Mouse (Mus musculus): ENCODE measurements around the gene Cldn13.
A peak's percentile ranks its signal among the peaks of the same experiment; 100 is the strongest.

Cldn13 gene

GRCm38 (mm10) chr5:134891552-134891951 is 23.8 kb downstream of the Cldn13 start:
- DNase-seq (ENCODE audit: low spot score) = no peak

DNA sequence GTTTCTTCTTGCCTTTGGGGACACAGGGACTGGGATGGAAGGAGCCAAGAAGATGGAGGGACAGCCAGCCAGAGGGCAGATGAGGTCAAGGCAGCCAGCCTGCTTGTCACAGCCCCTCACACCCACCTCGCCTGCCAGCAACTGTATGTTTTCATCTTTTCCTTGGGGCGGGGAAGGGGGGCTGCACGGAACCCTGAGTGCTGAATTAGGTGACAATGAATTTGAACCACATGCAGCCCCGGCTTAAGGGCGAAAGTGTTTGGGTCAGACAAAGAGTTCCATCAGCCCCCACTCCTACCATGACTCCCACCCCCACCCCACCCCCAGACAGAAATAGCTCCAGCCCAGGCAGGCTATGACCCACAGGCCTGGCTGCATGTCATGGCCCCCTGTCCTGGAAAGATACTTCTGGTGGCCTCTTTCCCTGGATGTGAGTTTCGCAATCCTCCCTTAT is 24.7 kb downstream of the Cldn13 start:
- no peak for DNase-seq (ENCODE audit: low spot score)

GRCm38 (mm10) chr5:134888505-134888904 is 26.8 kb downstream of the Cldn13 start:
- DNase-seq (ENCODE audit: low spot score) = no peak

- DNase-seq (ENCODE audit: low spot score) = no peak
These were observed 27.6 kb downstream of the Cldn13 start for GRCm38 (mm10) chr5:134887447-134888335.

- DNase-seq (ENCODE audit: low spot score) = no peak
These were observed 32.2 kb downstream of the Cldn13 start for GRCm38 (mm10) chr5:134883077-134883476.

GRCm38 (mm10) chr5:134876801-134877200 is 38.5 kb downstream of the Cldn13 start:
- no peak for DNase-seq (ENCODE audit: low spot score)

- DNase-seq (ENCODE audit: low spot score) = no peak
These were observed 40.1 kb downstream of the Cldn13 start for GRCm38 (mm10) chr5:134875245-134875644.

- DNase-seq (ENCODE audit: low spot score) = no peak
These were observed 41.1 kb downstream of the Cldn13 start for GRCm38 (mm10) chr5:134873956-134874879.

DNA sequence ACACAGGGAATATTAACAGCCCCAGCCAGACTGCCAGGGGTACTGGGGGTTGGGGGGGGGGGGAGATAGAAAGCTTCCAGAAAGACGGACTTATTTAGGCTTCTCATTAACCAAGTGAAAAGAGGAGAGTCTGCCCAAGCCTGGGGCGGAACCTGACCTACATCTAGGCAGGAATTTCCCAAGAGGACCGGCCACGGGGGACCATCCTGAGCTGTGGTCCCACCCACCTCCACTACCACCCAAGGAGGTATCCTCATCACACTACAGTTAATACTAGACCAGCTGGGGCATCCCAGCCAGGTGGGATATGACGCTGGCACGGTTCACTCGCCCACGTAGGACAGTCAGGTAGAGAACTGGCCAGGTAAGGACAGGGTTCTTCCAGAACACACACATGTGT is 42.3 kb downstream of the Cldn13 start:
- no peak for DNase-seq (ENCODE audit: low spot score)

GRCm38 (mm10) chr5:134872597-134872996 is 42.7 kb downstream of the Cldn13 start:
- DNase-seq (ENCODE audit: low spot score) = no peak

- no peak for DNase-seq (ENCODE audit: low spot score)
These were observed 46.8 kb downstream of the Cldn13 start for GRCm38 (mm10) chr5:134868506-134868905.

DNA sequence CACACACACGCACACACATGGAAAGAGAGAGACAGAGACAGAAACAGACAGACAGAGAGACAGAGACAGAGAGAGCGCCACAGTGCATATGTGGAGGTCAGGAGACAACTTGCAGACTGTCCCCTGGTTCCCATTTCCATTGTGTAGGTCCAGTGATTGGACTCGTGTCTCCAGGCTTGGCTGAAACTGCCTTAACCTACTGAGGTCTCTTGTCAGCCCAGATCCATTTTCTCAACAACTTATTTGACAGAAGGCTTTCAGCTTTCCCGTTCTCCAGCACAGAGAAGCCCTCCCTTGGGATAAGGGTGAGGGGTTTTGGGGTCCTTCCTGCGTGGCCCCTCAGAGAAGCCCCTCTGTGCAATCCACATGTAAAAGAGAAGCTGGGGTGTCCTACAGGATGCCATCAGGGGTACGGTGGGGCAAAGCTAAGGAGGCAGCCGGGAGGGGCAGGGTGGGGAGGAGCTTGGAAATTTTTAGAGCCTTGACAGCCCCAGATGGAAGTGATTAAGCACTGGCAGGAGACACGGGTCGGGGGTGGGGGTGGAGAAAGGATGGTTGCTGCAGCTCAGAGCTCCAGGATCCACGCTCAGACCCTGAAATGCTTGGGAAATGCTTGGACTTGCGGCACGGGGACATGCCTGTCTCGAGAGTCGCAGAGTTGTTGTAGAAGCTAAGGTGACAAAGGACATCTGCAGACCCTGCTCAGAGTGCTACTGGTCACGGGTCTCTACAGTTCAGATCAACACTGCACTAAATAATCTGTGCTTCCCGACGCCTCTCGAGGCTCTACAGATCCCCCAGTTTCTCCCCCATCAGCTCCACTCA is 47.8 kb downstream of the Cldn13 start:
- DNase-seq (ENCODE audit: low spot score) = peak; percentile 71

DNA sequence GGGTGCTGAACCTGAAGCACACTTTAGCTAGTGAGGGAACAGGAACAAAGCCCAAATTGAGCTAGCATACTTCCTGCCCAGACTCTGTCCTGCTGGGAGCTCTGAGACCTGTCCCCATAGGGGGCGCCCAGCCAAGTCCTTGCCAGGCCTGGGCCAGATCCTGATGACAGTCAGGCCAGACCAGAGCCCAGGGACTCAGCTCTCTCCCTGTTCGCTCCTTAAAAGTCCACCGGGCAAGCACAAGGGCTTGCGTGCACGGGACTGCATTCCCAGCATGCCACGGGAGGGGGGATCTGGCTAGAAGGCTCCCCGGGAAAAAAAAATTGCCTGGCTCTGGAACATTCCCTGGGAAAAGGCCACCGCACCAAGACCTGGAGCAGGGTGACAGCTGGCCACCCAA is 50.2 kb downstream of the Cldn13 start:
- peak; percentile 15 for DNase-seq (ENCODE audit: low spot score)

All from embryo, embryonic 10.5 days (tissue).